ENCODE assay signal across 8 mouse cellular contexts in the genomic region with DNA sequence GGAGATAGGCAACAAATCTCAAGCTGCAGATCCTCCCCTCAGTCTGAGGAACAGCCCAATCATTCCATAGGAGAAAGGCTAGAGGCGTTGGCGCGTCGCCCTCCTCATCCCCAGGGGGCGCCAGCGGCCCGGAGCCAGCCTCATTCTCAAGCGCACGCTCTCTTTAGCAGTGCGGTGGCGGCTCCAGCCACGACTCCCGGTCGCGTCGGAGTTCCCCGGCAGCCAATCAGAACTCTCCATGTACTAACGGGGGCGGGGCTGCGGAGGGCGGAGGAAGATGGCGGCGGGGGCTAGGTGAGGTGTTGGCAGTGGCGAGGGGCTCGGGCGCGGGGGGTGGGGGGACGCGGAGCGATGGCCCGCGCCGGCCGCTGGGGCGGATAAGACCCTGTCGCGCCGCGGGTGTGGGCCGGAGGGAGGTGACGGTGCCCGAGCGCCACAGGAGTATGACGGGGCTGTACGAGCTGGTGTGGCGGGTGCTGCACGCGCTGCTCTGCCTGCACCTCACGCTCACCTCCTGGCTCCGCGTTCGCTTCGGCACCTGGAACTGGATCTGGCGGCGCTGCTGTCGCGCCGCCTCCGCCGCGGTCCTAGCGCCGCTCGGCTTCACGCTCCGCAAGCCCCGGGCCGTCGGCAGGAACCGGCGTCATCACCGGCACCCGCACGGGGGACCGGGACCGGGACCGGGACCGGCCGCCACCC. TPM values are rescaled to one million over a fixed set of nuclear protein-coding genes. Genes with fewer than 3 reads are reported as not detected.
DNase-seq lines count a peak whose midpoint lies in the region; ATAC-seq and TF ChIP-seq lines count a peak whose summit lies in the region.

A gene (plus strand): TSS at position 249 of the 699 bp plus-strand sequence.

- intact Hi-C loops in heart, adult 2 months (cut with DNase I) = loop anchor here (2.0 kb wide), 1 partner anchor 35 kb away; a partner anchor contains a TSS

- H3K9ac ChIP-seq in embryonic facial prominence, embryonic 13.5 days = peak within 1 kb of the TSS; percentile 93
- peak within 1 kb of the TSS; percentile 98 for H3K9ac ChIP-seq in heart, adult 2 months (ENCODE audit: low read depth, low read length)
- peak within 1 kb of the TSS; percentile 95 for H3K9ac ChIP-seq in limb, embryonic 13.5 days
- peak within 1 kb of the TSS; percentile 92 for H3K9ac ChIP-seq in midbrain, embryonic 16.5 days (ENCODE audit: low read depth, low read length)

- DNase-seq in 3134 (ENCODE audit: extremely low read depth, insufficient read length, low spot score) = peak; percentile 99
- DNase-seq in adrenal gland, postnatal 36 days = peak; percentile 97
- DNase-seq in heart, adult 2 months = peak; percentile 95 to 96
- DNase-seq in kidney, adult 8-10 months = peak; percentile 96
- DNase-seq in spleen, postnatal 10 days (ENCODE audit: low spot score in 2 of 2) = peak; percentile 91 to 97

- H3K36me3 ChIP-seq in embryonic facial prominence, embryonic 13.5 days = no peaks in the 10 kb centered on the region
- H3K36me3 ChIP-seq in heart, adult 2 months (ENCODE audit: control insufficient read depth, insufficient read depth, low read length) = peaks cover 40% of the 10 kb centered on the region
- H3K36me3 ChIP-seq in limb, embryonic 13.5 days = 0 out of 2 replicates have a peak, but pooled peaks cover 3% of the 10 kb centered on the region
- no peaks in the 10 kb centered on the region for H3K36me3 ChIP-seq in midbrain, embryonic 16.5 days (ENCODE audit: control insufficient read depth, insufficient read depth, low read length)

- peak; percentile 99 for ATAC-seq in embryonic facial prominence, embryonic 13.5 days (ENCODE audit: insufficient number of reproducible peaks, insufficient read depth, low FRiP score, low TSS enrichment, low read depth)
- ATAC-seq in limb, embryonic 13.5 days (ENCODE audit: low FRiP score, low read depth) = peak; percentile 99
- peak; percentile 98 for ATAC-seq in midbrain, embryonic 16.5 days

- no peaks in the 10 kb centered on the region for H3K27me3 ChIP-seq in embryonic facial prominence, embryonic 13.5 days
- H3K27me3 ChIP-seq in heart, adult 2 months (ENCODE audit: control insufficient read depth, insufficient read depth, low read length) = no peaks in the 10 kb centered on the region
- no peaks in the 10 kb centered on the region for H3K27me3 ChIP-seq in limb, embryonic 13.5 days
- H3K27me3 ChIP-seq in midbrain, embryonic 16.5 days (ENCODE audit: control insufficient read depth, insufficient read depth, low read depth, low read length) = no peaks in the 10 kb centered on the region

- H3K4me3 ChIP-seq in embryonic facial prominence, embryonic 13.5 days = peak within 1 kb of the TSS; percentile 95
- H3K4me3 ChIP-seq in heart, adult 2 months = peak within 1 kb of the TSS; percentile 98
- peak within 1 kb of the TSS; percentile 94 for H3K4me3 ChIP-seq in limb, embryonic 13.5 days
- H3K4me3 ChIP-seq in midbrain, embryonic 16.5 days (ENCODE audit: low read depth, low read length) = peak within 1 kb of the TSS; percentile 69

- peak; percentile 40; the same call in 1 of the 2 replicates for TF ChIP-seq POLR2A in heart, adult 2 months (IDR thresholded peaks at IDR 0.05; ENCODE audit: insufficient read depth, low read depth, low read length)

- H3K4me2 ChIP-seq in embryonic facial prominence, embryonic 13.5 days = peak within 1 kb of the TSS; percentile 72
- peak within 1 kb of the TSS; percentile 81 for H3K4me2 ChIP-seq in limb, embryonic 13.5 days (replicated peaks)
- peak within 1 kb of the TSS; percentile 88 for H3K4me2 ChIP-seq in midbrain, embryonic 16.5 days (ENCODE audit: low read length)

- H3K4me1 ChIP-seq in embryonic facial prominence, embryonic 13.5 days = peaks cover 21% of the 10 kb centered on the region
- H3K4me1 ChIP-seq in heart, adult 2 months (ENCODE audit: control insufficient read depth, insufficient read depth, low read length) = peaks cover 19% of the 10 kb centered on the region
- peaks cover 27% of the 10 kb centered on the region for H3K4me1 ChIP-seq in limb, embryonic 13.5 days
- H3K4me1 ChIP-seq in midbrain, embryonic 16.5 days (ENCODE audit: control insufficient read depth, insufficient read depth, low read length) = peaks cover 29% of the 10 kb centered on the region

- TF ChIP-seq CTCF in heart, adult 2 months (IDR thresholded peaks at IDR 0.05) = peak; percentile 87

- no peaks in the 10 kb centered on the region for H3K9me3 ChIP-seq in embryonic facial prominence, embryonic 13.5 days
- no peaks in the 10 kb centered on the region for H3K9me3 ChIP-seq in limb, embryonic 13.5 days
- no peaks in the 10 kb centered on the region for H3K9me3 ChIP-seq in midbrain, embryonic 16.5 days (replicated peaks; ENCODE audit: control insufficient read depth, low read length, poor library complexity, severe bottlenecking)

- peak within 1 kb of the TSS; percentile 93 for H3K27ac ChIP-seq in embryonic facial prominence, embryonic 13.5 days
- peak within 1 kb of the TSS; percentile 92 for H3K27ac ChIP-seq in heart, adult 2 months
- H3K27ac ChIP-seq in limb, embryonic 13.5 days = peak within 1 kb of the TSS; percentile 92
- H3K27ac ChIP-seq in midbrain, embryonic 16.5 days (ENCODE audit: low read length) = peak within 1 kb of the TSS; percentile 98

- peaks cover 1% of the 10 kb centered on the region for H3K79me2 ChIP-seq in heart, adult 2 months (replicated peaks; ENCODE audit: control insufficient read depth, insufficient read depth, low read length)

- under 1% methylated on average over 59 of the region's 79 CpGs for WGBS in embryonic facial prominence, embryonic 13.5 days
- WGBS in heart, adult 2 months = under 1% methylated on average over 77 of the region's 79 CpGs
- under 1% methylated on average over 73 of the region's 79 CpGs for WGBS in limb, embryonic 13.5 days
- WGBS in midbrain, embryonic 16.5 days = 1% methylated on average over 58 of the region's 79 CpGs

- 0 out of 2 replicates have a peak, but pooled peaks have one; percentile 59 for TF ChIP-seq EP300 in heart, adult 2 months (IDR thresholded peaks at IDR 0.05; ENCODE audit: insufficient read depth, low read depth, low read length)

RNA-seq across cellular contexts. Expression of the gene that starts here (rescaled TPM):
- 10 to 100 TPM; 52.0 to 63.4 TPM for total RNA-seq in adrenal gland, postnatal 36 days (2021)
- 14.9 and 18.0 TPM in 2 replicates for polyA plus RNA-seq in embryonic facial prominence, embryonic 13.5 days (2015; fragmentation: Nextera tagmentation; extraction: Ambion mirVana)
- total RNA-seq in heart, adult 2 months (2021) = 10 to 100 TPM; 33.4 to 36.8 TPM
- polyA plus RNA-seq in heart, adult 2 months (2012; rRNA removed) = 8.0 and 13.9 TPM in 2 replicates
- polyA plus RNA-seq in limb, embryonic 13.5 days (2015; fragmentation: Nextera tagmentation; extraction: Ambion mirVana) = 16.3 and 17.4 TPM in 2 replicates
- polyA plus RNA-seq in midbrain, embryonic 16.5 days (2015; fragmentation: Nextera tagmentation; extraction: Ambion mirVana) = 23.5 and 24.7 TPM in 2 replicates

Comparison
In these comparisons a context has a peak if more than half of its experiments do, and no peak if none do; other contexts are left out.
1. Peak in every context shown above with its lines: DNase-seq, ATAC-seq, H3K4me3 ChIP-seq and H3K27ac ChIP-seq.